Mouse (Mus musculus): ENCODE data around the gene Pnmt. TPM values are rescaled to one million over a fixed set of nuclear protein-coding genes. Genes with fewer than 3 reads are reported as not detected.

Gene Pnmt
- polyA plus RNA-seq, 1 experiment from 2014 or later, result not detected

GRCm38 (mm10) chr11:98360866-98361521, 25.3 kb upstream of the Pnmt start:
- H3K27ac ChIP-seq, result peak overlapping the region; percentile 24; the same call in 1 of the 2 replicates
- H3K9me3 ChIP-seq, result no peaks in the 10 kb centered on the region
- no peak overlapping the region for H3K9ac ChIP-seq
- no peaks in the 10 kb centered on the region for H3K27me3 ChIP-seq (replicated peaks)
- ATAC-seq, result no peak
- no peak overlapping the region for H3K4me3 ChIP-seq (replicated peaks)
- no peaks in the 10 kb centered on the region for H3K36me3 ChIP-seq
- WGBS, result 61% methylated on average over 9 of the region's 9 CpGs
- peaks cover 49% of the 10 kb centered on the region for H3K4me1 ChIP-seq (replicated peaks)
- no peak overlapping the region for H3K4me2 ChIP-seq (replicated peaks)

- H3K4me2 ChIP-seq (replicated peaks), result no peak overlapping the region
- ATAC-seq, result no peak
- 62% methylated on average over 5 of the region's 5 CpGs for whole genome bisulfite sequencing
- H3K9me3 ChIP-seq, result no peaks in the 10 kb centered on the region
- H3K4me1 ChIP-seq (replicated peaks), result peaks cover 35% of the 10 kb centered on the region
- H3K9ac ChIP-seq, result no peak overlapping the region
- no peak overlapping the region for H3K4me3 ChIP-seq (replicated peaks)
- 0 out of 2 replicates have a peak overlapping the region, but pooled peaks have one; percentile 54 for H3K27ac ChIP-seq
- no peaks in the 10 kb centered on the region for H3K27me3 ChIP-seq (replicated peaks)
- no peaks in the 10 kb centered on the region for H3K36me3 ChIP-seq
Measured at GRCm38 (mm10) chr11:98363817-98364216, 22.4 kb upstream of the Pnmt start.

- Histone ChIP-seq H3K4me2 (replicated peaks) (no peak overlapping the region), H3K27me3 (replicated peaks) (no peaks in the 10 kb centered on the region), H3K4me1 (replicated peaks) (peaks cover 29% of the 10 kb centered on the region), H3K36me3 (no peaks in the 10 kb centered on the region), H3K9ac (no peak overlapping the region), H3K4me3 (replicated peaks) (no peak overlapping the region), H3K27ac (0 out of 2 replicates have a peak overlapping the region, but pooled peaks have one; percentile 54), H3K9me3 (no peaks in the 10 kb centered on the region)
- WGBS, result 76% methylated on average over 5 of the region's 5 CpGs
- ATAC-seq, result peak; percentile 48; the same call in 1 of the 2 replicates
Measured at GRCm38 (mm10) chr11:98364410-98364809, 21.8 kb upstream of the Pnmt start.

GRCm38 (mm10) chr11:98366290-98366689, 20.0 kb upstream of the Pnmt start:
- no peaks in the 10 kb centered on the region for H3K36me3 ChIP-seq
- ATAC-seq, result no peak
- no peak overlapping the region for H3K27ac ChIP-seq
- 76% methylated on average over 10 of the region's 10 CpGs for WGBS
- H3K27me3 ChIP-seq (replicated peaks), result no peaks in the 10 kb centered on the region
- H3K4me1 ChIP-seq (replicated peaks), result peaks cover 20% of the 10 kb centered on the region
- no peak overlapping the region for H3K9ac ChIP-seq
- no peak overlapping the region for H3K4me2 ChIP-seq (replicated peaks)
- no peak overlapping the region for H3K4me3 ChIP-seq (replicated peaks)
- no peaks in the 10 kb centered on the region for H3K9me3 ChIP-seq

GRCm38 (mm10) chr11:98367171-98367862, 18.9 kb upstream of the Pnmt start:
- Histone ChIP-seq H3K9ac (no peak overlapping the region), H3K27ac (no peak overlapping the region), H3K36me3 (no peaks in the 10 kb centered on the region), H3K4me1 (replicated peaks) (peaks cover 14% of the 10 kb centered on the region), H3K4me3 (replicated peaks) (no peak overlapping the region), H3K4me2 (replicated peaks) (no peak overlapping the region), H3K9me3 (no peaks in the 10 kb centered on the region), H3K27me3 (replicated peaks) (no peaks in the 10 kb centered on the region)
- no peak for ATAC-seq
- WGBS, result 79% methylated on average over 10 of the region's 10 CpGs

GRCm38 (mm10) chr11:98367863-98368186, 18.4 kb upstream of the Pnmt start:
- ATAC-seq, result no peak

GRCm38 (mm10) chr11:98369337-98369736, 16.9 kb upstream of the Pnmt start:
- no peak overlapping the region for H3K9ac ChIP-seq
- H3K27me3 ChIP-seq (replicated peaks), result no peaks in the 10 kb centered on the region
- H3K36me3 ChIP-seq, result 0 out of 2 replicates have a peak, but pooled peaks cover 3% of the 10 kb centered on the region
- H3K4me2 ChIP-seq (replicated peaks), result no peak overlapping the region
- H3K9me3 ChIP-seq, result no peaks in the 10 kb centered on the region
- no peak overlapping the region for H3K27ac ChIP-seq
- WGBS, result 84% methylated on average over 6 of the region's 6 CpGs
- ATAC-seq, result no peak
- H3K4me1 ChIP-seq (replicated peaks), result peaks cover 7% of the 10 kb centered on the region; the same call in 1 of the 2 replicates
- H3K4me3 ChIP-seq (replicated peaks), result no peak overlapping the region

More at GRCm38 (mm10) chr11:98367863-98368186, 18.4 kb upstream of the Pnmt start:
- no peak overlapping the region for H3K4me3 ChIP-seq (replicated peaks)
- 81% methylated on average over 7 of the region's 7 CpGs for WGBS
- H3K9me3 ChIP-seq, result no peaks in the 10 kb centered on the region
- H3K9ac ChIP-seq, result no peak overlapping the region
- H3K4me2 ChIP-seq (replicated peaks), result no peak overlapping the region
- no peaks in the 10 kb centered on the region for H3K27me3 ChIP-seq (replicated peaks)
- no peak overlapping the region for H3K27ac ChIP-seq
- H3K36me3 ChIP-seq, result no peaks in the 10 kb centered on the region
- H3K4me1 ChIP-seq (replicated peaks), result peaks cover 13% of the 10 kb centered on the region; the same call in 1 of the 2 replicates

GRCm38 (mm10) chr11:98370588-98370987, 15.7 kb upstream of the Pnmt start:
- H3K36me3 ChIP-seq, result peaks cover 7% of the 10 kb centered on the region; the same call in 1 of the 2 replicates
- H3K4me3 ChIP-seq (replicated peaks), result no peak overlapping the region
- no peaks in the 10 kb centered on the region for H3K27me3 ChIP-seq (replicated peaks)
- H3K27ac ChIP-seq, result no peak overlapping the region
- no peak for ATAC-seq
- H3K9ac ChIP-seq, result no peak overlapping the region
- 0 out of 2 replicates have a peak, but pooled peaks cover 7% of the 10 kb centered on the region for H3K4me1 ChIP-seq (replicated peaks)
- H3K9me3 ChIP-seq, result no peaks in the 10 kb centered on the region
- H3K4me2 ChIP-seq (replicated peaks), result no peak overlapping the region
- WGBS, result 92% methylated on average over 2 of the region's 2 CpGs

- no peaks in the 10 kb centered on the region for H3K27me3 ChIP-seq (replicated peaks)
- 66% methylated on average over 10 of the region's 10 CpGs for WGBS
- ATAC-seq, result peak; percentile 30; the same call in 1 of the 2 replicates
- H3K4me2 ChIP-seq (replicated peaks), result no peak overlapping the region
- H3K4me1 ChIP-seq (replicated peaks), result 0 out of 2 replicates have a peak, but pooled peaks cover 7% of the 10 kb centered on the region
- no peaks in the 10 kb centered on the region for H3K9me3 ChIP-seq
- peaks cover 7% of the 10 kb centered on the region; the same call in 1 of the 2 replicates for H3K36me3 ChIP-seq
- H3K9ac ChIP-seq, result no peak overlapping the region
- H3K27ac ChIP-seq, result no peak overlapping the region
- no peak overlapping the region for H3K4me3 ChIP-seq (replicated peaks)
Measured at GRCm38 (mm10) chr11:98371556-98372240, 14.6 kb upstream of the Pnmt start.

- WGBS, result 6% methylated on average over 2 of the region's 2 CpGs
- H3K4me2 ChIP-seq (replicated peaks), result no peak overlapping the region
- H3K4me3 ChIP-seq (replicated peaks), result no peak overlapping the region
- H3K36me3 ChIP-seq, result peaks cover 7% of the 10 kb centered on the region; the same call in 1 of the 2 replicates
- H3K9ac ChIP-seq, result no peak overlapping the region
- no peaks in the 10 kb centered on the region for H3K27me3 ChIP-seq (replicated peaks)
- 0 out of 2 replicates have a peak, but pooled peaks cover 7% of the 10 kb centered on the region for H3K4me1 ChIP-seq (replicated peaks)
- H3K27ac ChIP-seq, result no peak overlapping the region
- H3K9me3 ChIP-seq, result no peaks in the 10 kb centered on the region
- ATAC-seq, result peak; percentile 50
Measured at GRCm38 (mm10) chr11:98372406-98372805, 13.8 kb upstream of the Pnmt start.

- Histone ChIP-seq H3K9ac (no peak overlapping the region), H3K36me3 (peaks cover 11% of the 10 kb centered on the region; the same call in 1 of the 2 replicates), H3K4me3 (replicated peaks) (no peak overlapping the region), H3K27me3 (replicated peaks) (no peaks in the 10 kb centered on the region), H3K27ac (no peak overlapping the region), H3K4me2 (replicated peaks) (no peak overlapping the region), H3K9me3 (no peaks in the 10 kb centered on the region), H3K4me1 (replicated peaks) (0 out of 2 replicates have a peak, but pooled peaks cover 7% of the 10 kb centered on the region)
- 84% methylated on average over 6 of the region's 6 CpGs for WGBS
- no peak for ATAC-seq
Measured at GRCm38 (mm10) chr11:98373244-98373643, 13.0 kb upstream of the Pnmt start.

- Histone ChIP-seq H3K4me1 (replicated peaks) (0 out of 2 replicates have a peak, but pooled peaks cover 7% of the 10 kb centered on the region), H3K9me3 (no peaks in the 10 kb centered on the region), H3K27me3 (replicated peaks) (no peaks in the 10 kb centered on the region), H3K4me2 (replicated peaks) (no peak overlapping the region), H3K36me3 (peaks cover 20% of the 10 kb centered on the region; the same call in 1 of the 2 replicates), H3K4me3 (replicated peaks) (no peak overlapping the region), H3K27ac (no peak overlapping the region), H3K9ac (no peak overlapping the region)
- ATAC-seq, result no peak
- 88% methylated on average over 8 of the region's 8 CpGs for WGBS
Measured at GRCm38 (mm10) chr11:98374266-98374665, 12.0 kb upstream of the Pnmt start.

Measured in intestine, embryonic 15.5 days (tissue).